Comparison of ENCODE assay signal across 7 mouse cellular contexts in the genomic region with DNA sequence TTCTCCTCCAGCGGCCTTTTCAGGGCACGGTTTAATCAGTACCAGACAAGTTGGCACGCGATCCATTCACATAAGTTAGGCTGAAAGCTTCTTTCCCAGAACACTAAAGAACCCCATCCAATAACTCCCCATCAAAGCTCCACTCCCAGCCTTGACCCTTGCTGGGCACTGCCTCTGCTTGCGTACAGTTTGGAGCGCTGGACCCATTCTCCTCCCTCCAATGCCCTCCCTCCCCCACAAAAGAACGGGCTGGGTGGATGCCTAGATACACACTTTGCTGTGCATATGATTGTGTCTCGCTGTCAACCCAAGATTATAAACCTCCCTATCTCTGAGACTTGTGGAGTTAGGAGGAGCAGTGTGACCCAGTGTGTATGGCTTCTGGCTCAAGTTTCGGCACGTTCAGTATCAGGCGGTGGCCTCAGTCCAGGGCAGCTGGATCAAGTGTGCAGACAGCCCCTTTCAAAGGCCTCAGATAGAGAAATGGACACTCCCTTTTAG.
A peak's percentile ranks its signal among the peaks of the same experiment; 100 is the strongest.
DNase-seq lines count a peak whose midpoint lies in the region; ATAC-seq lines count a peak whose summit lies in the region.

No protein-coding gene starts in this region.

- peak overlapping the region; percentile 70; the same call in 1 of the 2 replicates for H3K27ac ChIP-seq in limb, embryonic 12.5 days

- H3K36me3 ChIP-seq in limb, embryonic 12.5 days, result peaks cover 22% of the 10 kb centered on the region

- no peaks in the 10 kb centered on the region for H3K9me3 ChIP-seq in limb, embryonic 12.5 days

- peaks cover 33% of the 10 kb centered on the region for H3K4me1 ChIP-seq in limb, embryonic 12.5 days (replicated peaks)

- peak; percentile 35 to 72 for DNase-seq in urinary bladder, adult 18-20 months (ENCODE audit: low spot score in 2 of 2)
- no peak for DNase-seq in urinary bladder, postnatal 10 days (ENCODE audit: low spot score)
- DNase-seq in heart, adult 18-20 months, result peak; percentile 78 to 81
- DNase-seq in ovary, postnatal 36 days (ENCODE audit: low spot score), result peak; percentile 75
- DNase-seq in frontal cortex, postnatal 14 days (ENCODE audit: low spot score in 2 of 2), result no peak
- no peak for DNase-seq in layer of hippocampus, adult 11-12 months (ENCODE audit: low spot score)

- no peak for ATAC-seq in limb, embryonic 12.5 days (ENCODE audit: insufficient number of reproducible peaks, insufficient read depth, low FRiP score, low TSS enrichment, low read depth)

- H3K4me2 ChIP-seq in limb, embryonic 12.5 days, result no peak overlapping the region; the same call in 1 of the 2 replicates

- H3K9ac ChIP-seq in limb, embryonic 12.5 days (replicated peaks), result no peak overlapping the region

- H3K4me3 ChIP-seq in limb, embryonic 12.5 days (replicated peaks), result no peak overlapping the region

- WGBS in limb, embryonic 12.5 days, result 49% methylated on average over 11 of the region's 11 CpGs

- H3K27me3 ChIP-seq in limb, embryonic 12.5 days, result no peaks in the 10 kb centered on the region

Comparison
In these comparisons a context has a peak if more than half of its experiments do, and no peak if none do; other contexts are left out.
1. DNase-seq: peak in urinary bladder, adult 18-20 months (2 of 2), heart, adult 18-20 months (2 of 2) and ovary, postnatal 36 days (single experiment); none in urinary bladder, postnatal 10 days (single experiment), frontal cortex, postnatal 14 days (0 of 2) and layer of hippocampus, adult 11-12 months (single experiment).